Mouse (Mus musculus) stomach, postnatal 0 days (tissue): ENCODE results near the gene Ahr.

Experiments used
- CTCF ChIP-seq: IDR thresholded peaks from 2 replicates; pipeline ENCODE4 v1.5.1; 2016; ENCODE audit warnings: antibody characterized with exemption, low read depth, mild to moderate bottlenecking, moderate library complexity
- EP300 ChIP-seq: optimal IDR thresholded peaks from 2 replicates; pipeline ENCODE3; 2016; ENCODE audit warnings: antibody characterized with exemption

DNA sequence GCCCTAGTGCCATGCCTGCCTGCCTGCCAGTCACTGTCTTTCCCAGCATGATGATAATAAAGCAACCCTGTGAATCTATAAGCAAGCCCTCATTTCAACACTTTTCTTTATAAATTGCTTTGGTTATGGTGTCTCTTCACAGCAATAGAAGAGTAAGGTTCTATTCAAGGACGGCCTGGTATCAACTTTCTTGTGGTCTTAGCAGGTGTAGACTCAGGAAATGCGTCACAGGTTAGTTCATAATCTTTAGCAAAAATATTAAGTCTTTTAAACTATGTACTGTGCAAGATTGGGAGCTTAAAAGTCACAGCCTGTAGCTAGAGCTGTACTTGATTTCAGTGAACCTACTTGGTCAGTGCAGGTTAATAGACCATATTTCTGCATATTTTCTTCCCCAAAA lies 24.0 kb upstream of the Ahr start:
- no peak for TF ChIP-seq CTCF
- no peak for TF ChIP-seq EP300
